Mouse (Mus musculus) B cell, adult 67 days (primary cell): ENCODE results near the gene Leprot. TPM values are rescaled to one million over a fixed set of nuclear protein-coding genes. Genes with fewer than 3 reads are reported as not detected.

ENCODE experiments used
- total RNA-seq, 2 experiments: library from RNA; stranded (reverse); gene quantifications; 4 replicates each; pipeline ENCODE4 v1.2.4; 2023

Gene Leprot
- 10 to 100 TPM; 27.3 to 27.9 TPM for total RNA-seq

DNA sequence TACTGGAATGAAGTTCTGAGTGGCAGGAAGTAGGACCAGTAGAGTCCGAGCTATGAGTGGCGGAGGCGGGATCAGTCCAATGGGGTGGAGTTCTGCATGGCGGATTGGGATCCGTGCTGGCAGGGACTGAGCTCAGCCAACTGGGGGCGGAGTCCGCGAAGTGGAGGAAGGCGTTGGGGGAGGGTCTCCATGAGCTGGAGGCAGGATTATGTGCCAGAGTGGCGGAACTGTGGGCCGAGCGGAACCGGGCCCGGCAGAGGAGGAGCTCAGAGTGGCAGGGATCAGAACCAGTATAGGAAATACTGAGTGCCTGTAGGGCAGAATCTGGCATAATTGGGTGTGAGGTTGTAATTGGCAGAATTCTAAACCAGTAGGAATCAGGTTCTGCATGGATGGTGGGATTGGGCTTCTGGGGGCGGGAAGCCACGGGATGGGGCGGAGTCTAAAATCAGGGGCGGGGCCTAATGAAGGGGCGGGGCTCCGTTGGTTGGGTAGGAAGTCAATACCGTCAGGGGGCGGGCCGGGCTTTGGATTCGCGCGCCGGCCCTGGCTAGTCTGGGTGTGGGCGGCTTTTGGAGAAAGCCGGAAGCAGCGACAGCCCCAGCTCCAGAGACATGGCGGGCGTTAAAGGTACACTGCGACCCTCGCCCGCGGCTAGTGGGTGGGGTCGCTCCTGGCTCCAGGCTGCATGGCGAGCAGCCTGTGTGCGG is at the start of gene Leprot:
Gene Leprot, plus strand, starts transcription at position 523 of the 710 bp plus-strand sequence.

Other genes starting within 250 kb of the Leprot start
- gene Ak4, start 228.4 kb upstream of the Leprot start, total RNA-seq, result under 1 TPM in 1 of 2 experiments, not detected in 1; 0.17 TPM
- gene Dnajc6, start 151.1 kb upstream of the Leprot start, total RNA-seq, result not detected
- not detected for gene Lepr, start 69.7 kb downstream of the Leprot start, total RNA-seq
- gene B020004J07Rik, start 196.3 kb downstream of the Leprot start, total RNA-seq, result not detected
- not detected for gene C130073F10Rik, start 246.1 kb downstream of the Leprot start, total RNA-seq